Mouse (Mus musculus): ENCODE data around the gene Dtx2. TPM values are rescaled to one million over a fixed set of nuclear protein-coding genes. Genes with fewer than 3 reads are reported as not detected.

The Dtx2 gene
- polyA plus RNA-seq, 1 experiment from 2014 or later = 21.8 TPM

GRCm38 (mm10) chr5:135956300-135957206, 38.0 kb upstream of the Dtx2 start:
- no peak overlapping the region for H3K9ac ChIP-seq (ENCODE audit: low read depth, low read length)
- H3K36me3 ChIP-seq (ENCODE audit: insufficient read depth, low read length) = no peaks in the 10 kb centered on the region
- DNase-seq (ENCODE audit: low spot score) (peak; percentile 4), ATAC-seq (replicated peaks; ENCODE audit: low FRiP score, low read depth) (no peak)
- H3K4me1 ChIP-seq (replicated peaks; ENCODE audit: insufficient read depth, low read length) = peaks cover 7% of the 10 kb centered on the region; the same call in 1 of the 2 replicates
- H3K4me2 ChIP-seq (ENCODE audit: low read length) = peak overlapping the region; percentile 38
- H3K27ac ChIP-seq = peak overlapping the region; percentile 83
- no peak overlapping the region for H3K4me3 ChIP-seq (replicated peaks; ENCODE audit: low read depth, low read length)
- WGBS = 71% methylated on average over 9 of the region's 9 CpGs
- H3K27me3 ChIP-seq (ENCODE audit: insufficient read depth, low read length) = no peaks in the 10 kb centered on the region
- no peaks in the 10 kb centered on the region for H3K9me3 ChIP-seq (replicated peaks; ENCODE audit: low read length)
- TF ChIP-seq CTCF (IDR thresholded peaks at IDR 0.05; ENCODE audit: low read depth) = no peak

- DNase-seq (ENCODE audit: low spot score) (peak; percentile 100), ATAC-seq (replicated peaks; ENCODE audit: low FRiP score, low read depth) (peak; percentile 87)
- WGBS = 6% methylated on average over 28 of the region's 28 CpGs
- Histone ChIP-seq H3K9me3 (replicated peaks; ENCODE audit: low read length) (no peaks in the 10 kb centered on the region), H3K4me2 (ENCODE audit: low read length) (peak overlapping the region; percentile 50), H3K9ac (ENCODE audit: low read depth, low read length) (peak overlapping the region; percentile 27; the same call in 1 of the 2 replicates), H3K27me3 (ENCODE audit: insufficient read depth, low read length) (no peaks in the 10 kb centered on the region), H3K36me3 (ENCODE audit: insufficient read depth, low read length) (no peaks in the 10 kb centered on the region), H3K4me1 (replicated peaks; ENCODE audit: insufficient read depth, low read length) (peaks cover 13% of the 10 kb centered on the region; the same call in 1 of the 2 replicates), H3K27ac (peak overlapping the region; percentile 93), H3K4me3 (replicated peaks; ENCODE audit: low read depth, low read length) (peak overlapping the region; percentile 9; the same call in 1 of the 2 replicates)
- TF ChIP-seq CTCF (IDR thresholded peaks at IDR 0.05; ENCODE audit: low read depth) = no peak
These were observed 37.2 kb upstream of the Dtx2 start for GRCm38 (mm10) chr5:135957207-135957974.

GRCm38 (mm10) chr5:135958367-135958766, 36.2 kb upstream of the Dtx2 start:
- H3K27ac ChIP-seq = peak overlapping the region; percentile 93
- TF ChIP-seq CTCF (IDR thresholded peaks at IDR 0.05; ENCODE audit: low read depth) = no peak
- H3K36me3 ChIP-seq (ENCODE audit: insufficient read depth, low read length) = no peaks in the 10 kb centered on the region
- H3K9me3 ChIP-seq (replicated peaks; ENCODE audit: low read length) = no peaks in the 10 kb centered on the region
- no peaks in the 10 kb centered on the region for H3K27me3 ChIP-seq (ENCODE audit: insufficient read depth, low read length)
- DNase-seq (ENCODE audit: low spot score) = no peak
- H3K4me3 ChIP-seq (replicated peaks; ENCODE audit: low read depth, low read length) = no peak overlapping the region
- H3K9ac ChIP-seq (ENCODE audit: low read depth, low read length) = no peak overlapping the region
- H3K4me1 ChIP-seq (replicated peaks; ENCODE audit: insufficient read depth, low read length) = peaks cover 17% of the 10 kb centered on the region; the same call in 1 of the 2 replicates
- WGBS = 90% methylated on average over 4 of the region's 4 CpGs
- ATAC-seq (replicated peaks; ENCODE audit: low FRiP score, low read depth) = no peak
- no peak overlapping the region for H3K4me2 ChIP-seq (ENCODE audit: low read length)

GRCm38 (mm10) chr5:135959911-135960310, 34.7 kb upstream of the Dtx2 start:
- no peak overlapping the region for H3K4me2 ChIP-seq (ENCODE audit: low read length)
- peaks cover 17% of the 10 kb centered on the region; the same call in 1 of the 2 replicates for H3K4me1 ChIP-seq (replicated peaks; ENCODE audit: insufficient read depth, low read length)
- no peak overlapping the region for H3K4me3 ChIP-seq (replicated peaks; ENCODE audit: low read depth, low read length)
- TF ChIP-seq CTCF (IDR thresholded peaks at IDR 0.05; ENCODE audit: low read depth) = no peak
- no peaks in the 10 kb centered on the region for H3K36me3 ChIP-seq (ENCODE audit: insufficient read depth, low read length)
- H3K9ac ChIP-seq (ENCODE audit: low read depth, low read length) = no peak overlapping the region
- no peak for DNase-seq (ENCODE audit: low spot score)
- no peak overlapping the region for H3K27ac ChIP-seq
- no peaks in the 10 kb centered on the region for H3K9me3 ChIP-seq (replicated peaks; ENCODE audit: low read length)
- no peak for ATAC-seq (replicated peaks; ENCODE audit: low FRiP score, low read depth)
- 94% methylated on average over 7 of the region's 7 CpGs for WGBS
- H3K27me3 ChIP-seq (ENCODE audit: insufficient read depth, low read length) = no peaks in the 10 kb centered on the region

GRCm38 (mm10) chr5:135960909-135961635, 33.5 kb upstream of the Dtx2 start:
- Histone ChIP-seq H3K4me3 (replicated peaks; ENCODE audit: low read depth, low read length) (no peak overlapping the region), H3K4me1 (replicated peaks; ENCODE audit: insufficient read depth, low read length) (peaks cover 17% of the 10 kb centered on the region; the same call in 1 of the 2 replicates)

More at GRCm38 (mm10) chr5:135960909-135961635, 33.5 kb upstream of the Dtx2 start:
- Histone ChIP-seq H3K36me3 (ENCODE audit: insufficient read depth, low read length) (no peaks in the 10 kb centered on the region), H3K4me2 (ENCODE audit: low read length) (0 out of 2 replicates have a peak overlapping the region, but pooled peaks have one; percentile 54), H3K27ac (peak overlapping the region; percentile 97), H3K27me3 (ENCODE audit: insufficient read depth, low read length) (no peaks in the 10 kb centered on the region), H3K9ac (ENCODE audit: low read depth, low read length) (no peak overlapping the region), H3K9me3 (replicated peaks; ENCODE audit: low read length) (no peaks in the 10 kb centered on the region)
- no peak for DNase-seq (ENCODE audit: low spot score)
- no peak for TF ChIP-seq CTCF (IDR thresholded peaks at IDR 0.05; ENCODE audit: low read depth)
- 92% methylated on average over 15 of the region's 15 CpGs for WGBS
- ATAC-seq (replicated peaks; ENCODE audit: low FRiP score, low read depth) = no peak

Measured in kidney, postnatal 0 days (tissue).